Mouse (Mus musculus): Measurements from ENCODE around the gene Ush2a. TPM values are rescaled to one million over a fixed set of nuclear protein-coding genes. Genes with fewer than 3 reads are reported as not detected.

Gene Ush2a
- polyA plus RNA-seq, 1 experiment from 2014 or later: 0.13 TPM

- Histone ChIP-seq H3K4me1 (no peaks in the 10 kb centered on the region), H3K36me3 (no peaks in the 10 kb centered on the region), H3K4me3 (no peak overlapping the region), H3K4me2 (no peak overlapping the region), H3K27me3 (no peaks in the 10 kb centered on the region), H3K9me3 (no peaks in the 10 kb centered on the region), H3K27ac (no peak overlapping the region), H3K9ac (no peak overlapping the region)
- WGBS: 78% methylated on average over 7 of the region's 7 CpGs
- no peak for ATAC-seq (ENCODE audit: insufficient number of reproducible peaks, insufficient read depth, low FRiP score, low TSS enrichment, low read depth)
These were observed 51.5 kb downstream of the Ush2a start for GRCm38 (mm10) chr1:188313303-188313702.

- WGBS: 84% methylated on average over 5 of the region's 5 CpGs
- Histone ChIP-seq H3K9ac (no peak overlapping the region), H3K27me3 (no peaks in the 10 kb centered on the region; the same call in 1 of the 2 replicates), H3K27ac (no peak overlapping the region), H3K4me3 (no peak overlapping the region), H3K36me3 (no peaks in the 10 kb centered on the region), H3K4me2 (no peak overlapping the region), H3K4me1 (peaks cover 17% of the 10 kb centered on the region; the same call in 1 of the 2 replicates), H3K9me3 (no peaks in the 10 kb centered on the region)
- no peak for ATAC-seq (ENCODE audit: insufficient number of reproducible peaks, insufficient read depth, low FRiP score, low TSS enrichment, low read depth)
These were observed 54.8 kb downstream of the Ush2a start for GRCm38 (mm10) chr1:188316574-188316973.

DNA sequence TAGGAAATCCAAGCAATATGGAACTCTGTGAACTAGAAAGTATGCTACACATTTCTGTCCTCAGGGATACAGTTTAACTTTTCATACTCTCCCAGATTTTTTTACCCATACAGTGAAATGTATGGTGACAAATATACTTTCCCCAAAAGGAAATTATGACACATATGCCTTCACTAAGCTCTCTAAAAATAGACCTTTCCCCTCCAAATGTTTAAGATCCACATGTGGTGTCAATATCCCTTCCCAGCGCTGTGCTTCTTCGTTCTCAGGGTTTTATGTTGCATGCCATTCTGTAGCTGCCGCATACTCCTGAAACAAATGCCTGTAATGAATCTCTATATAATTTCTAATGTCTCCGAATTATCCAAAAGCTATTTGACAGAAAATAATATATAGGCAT lies 58.4 kb downstream of the Ush2a start:
- Histone ChIP-seq H3K4me2 (no peak overlapping the region), H3K27ac (no peak overlapping the region), H3K9me3 (no peaks in the 10 kb centered on the region), H3K36me3 (no peaks in the 10 kb centered on the region), H3K27me3 (no peaks in the 10 kb centered on the region; the same call in 1 of the 2 replicates), H3K9ac (no peak overlapping the region), H3K4me3 (no peak overlapping the region), H3K4me1 (peaks cover 17% of the 10 kb centered on the region; the same call in 1 of the 2 replicates)
- ATAC-seq (ENCODE audit: insufficient number of reproducible peaks, insufficient read depth, low FRiP score, low TSS enrichment, low read depth): no peak
- WGBS: 28% methylated on average over 4 of the region's 4 CpGs

DNA sequence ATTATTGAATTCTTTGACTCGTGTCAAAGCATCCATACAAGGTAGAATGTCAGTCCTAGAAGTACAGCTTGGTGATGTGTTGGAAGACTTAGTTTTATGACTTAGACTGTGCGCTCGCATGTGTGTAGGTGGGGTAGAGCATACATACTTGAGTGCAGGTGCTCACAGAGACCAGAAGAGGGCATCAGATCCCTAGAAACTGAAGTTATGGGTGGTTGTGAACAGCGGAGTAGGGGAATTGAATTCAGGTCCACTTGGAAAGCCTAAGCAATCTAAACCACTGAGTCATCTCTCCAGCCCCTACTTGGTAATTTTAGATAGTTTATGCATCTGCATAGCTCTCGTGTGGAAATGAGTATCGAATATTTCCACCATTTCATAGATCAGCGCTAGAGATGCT lies 59.7 kb downstream of the Ush2a start:
- no peak overlapping the region for H3K4me2 ChIP-seq
- H3K4me3 ChIP-seq: no peak overlapping the region
- peaks cover 17% of the 10 kb centered on the region; the same call in 1 of the 2 replicates for H3K4me1 ChIP-seq
- 81% methylated on average over 7 of the region's 7 CpGs for WGBS
- no peak overlapping the region for H3K27ac ChIP-seq
- no peaks in the 10 kb centered on the region for H3K9me3 ChIP-seq
- no peak overlapping the region for H3K9ac ChIP-seq
- no peaks in the 10 kb centered on the region; the same call in 1 of the 2 replicates for H3K27me3 ChIP-seq
- H3K36me3 ChIP-seq: no peaks in the 10 kb centered on the region
- ATAC-seq (ENCODE audit: insufficient number of reproducible peaks, insufficient read depth, low FRiP score, low TSS enrichment, low read depth): no peak

- Histone ChIP-seq H3K4me3 (no peak overlapping the region), H3K4me1 (no peaks in the 10 kb centered on the region), H3K27me3 (no peaks in the 10 kb centered on the region), H3K27ac (no peak overlapping the region), H3K9ac (no peak overlapping the region), H3K9me3 (no peaks in the 10 kb centered on the region), H3K36me3 (no peaks in the 10 kb centered on the region), H3K4me2 (no peak overlapping the region)
- 77% methylated on average over 2 of the region's 2 CpGs for WGBS
- no peak for ATAC-seq (ENCODE audit: insufficient number of reproducible peaks, insufficient read depth, low FRiP score, low TSS enrichment, low read depth)
These were observed 68.6 kb downstream of the Ush2a start for GRCm38 (mm10) chr1:188330406-188330805.

DNA sequence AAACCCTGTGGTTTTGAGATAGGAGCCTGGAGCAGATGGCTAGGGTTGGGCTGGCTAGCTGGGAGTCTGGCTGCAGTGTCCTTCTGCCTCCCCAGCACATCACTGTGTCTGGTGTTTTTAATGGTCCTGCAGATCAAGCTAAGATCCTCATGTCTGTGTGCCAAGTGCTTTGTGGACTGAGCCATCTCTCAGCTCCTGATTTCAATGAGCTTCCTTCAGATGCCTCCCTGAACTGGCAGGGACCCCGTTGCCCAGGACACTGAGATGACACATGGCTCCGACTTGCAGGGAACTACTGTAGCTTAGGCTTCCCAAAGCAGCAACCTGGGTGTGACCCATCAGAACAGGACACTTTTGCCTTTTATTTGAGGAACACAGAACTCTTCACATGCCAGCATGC lies 72.1 kb downstream of the Ush2a start:
- Histone ChIP-seq H3K36me3 (no peaks in the 10 kb centered on the region), H3K27ac (no peak overlapping the region), H3K9me3 (no peaks in the 10 kb centered on the region), H3K27me3 (no peaks in the 10 kb centered on the region), H3K4me2 (no peak overlapping the region), H3K4me3 (no peak overlapping the region), H3K9ac (no peak overlapping the region), H3K4me1 (no peaks in the 10 kb centered on the region)
- ATAC-seq (ENCODE audit: insufficient number of reproducible peaks, insufficient read depth, low FRiP score, low TSS enrichment, low read depth): no peak
- WGBS: 81% methylated on average over 2 of the region's 2 CpGs

- Histone ChIP-seq H3K4me3 (no peak overlapping the region), H3K4me1 (no peaks in the 10 kb centered on the region), H3K27ac (no peak overlapping the region), H3K4me2 (no peak overlapping the region), H3K27me3 (no peaks in the 10 kb centered on the region), H3K36me3 (no peaks in the 10 kb centered on the region), H3K9ac (no peak overlapping the region), H3K9me3 (no peaks in the 10 kb centered on the region)
- ATAC-seq (ENCODE audit: insufficient number of reproducible peaks, insufficient read depth, low FRiP score, low TSS enrichment, low read depth): no peak
- 42% methylated on average over 2 of the region's 2 CpGs for WGBS
These were observed 85.9 kb downstream of the Ush2a start for GRCm38 (mm10) chr1:188347762-188348161.

DNA sequence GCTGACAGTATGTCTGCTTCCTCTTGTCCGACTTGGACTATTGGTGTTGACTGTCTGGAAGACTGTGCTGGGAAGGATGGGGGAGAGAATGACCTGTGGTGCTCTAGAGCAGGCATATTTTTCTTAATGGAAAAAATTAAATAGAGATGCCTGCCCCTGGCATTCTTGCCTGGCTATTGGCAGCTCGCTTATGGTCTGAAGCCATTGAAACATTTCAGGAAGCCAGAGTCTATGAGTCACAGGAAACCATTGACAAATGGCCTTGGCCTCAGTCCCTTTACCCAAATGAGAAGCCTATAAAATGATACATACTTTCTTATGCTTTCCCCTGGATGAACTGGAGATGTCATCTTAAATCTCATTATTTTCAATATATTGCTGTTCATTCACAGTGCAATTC lies 92.9 kb downstream of the Ush2a start:
- no peak overlapping the region for H3K4me3 ChIP-seq
- H3K4me2 ChIP-seq: no peak overlapping the region
- H3K27me3 ChIP-seq: no peaks in the 10 kb centered on the region
- no peak for ATAC-seq (ENCODE audit: insufficient number of reproducible peaks, insufficient read depth, low FRiP score, low TSS enrichment, low read depth)
- 0 out of 2 replicates have a peak, but pooled peaks cover 3% of the 10 kb centered on the region for H3K9me3 ChIP-seq
- no peaks in the 10 kb centered on the region for H3K36me3 ChIP-seq
- H3K27ac ChIP-seq: no peak overlapping the region
- H3K9ac ChIP-seq: no peak overlapping the region
- 90% methylated on average over 2 of the region's 2 CpGs for WGBS
- H3K4me1 ChIP-seq: no peaks in the 10 kb centered on the region

- Histone ChIP-seq H3K27me3 (no peaks in the 10 kb centered on the region), H3K27ac (no peak overlapping the region), H3K4me1 (no peaks in the 10 kb centered on the region), H3K9ac (no peak overlapping the region), H3K4me2 (no peak overlapping the region), H3K9me3 (no peaks in the 10 kb centered on the region), H3K4me3 (no peak overlapping the region), H3K36me3 (no peaks in the 10 kb centered on the region)
- ATAC-seq (ENCODE audit: insufficient number of reproducible peaks, insufficient read depth, low FRiP score, low TSS enrichment, low read depth): no peak
- 87% methylated on average over 3 of the region's 3 CpGs for whole genome bisulfite sequencing
These were observed 101.7 kb downstream of the Ush2a start for GRCm38 (mm10) chr1:188363548-188363947.

DNA sequence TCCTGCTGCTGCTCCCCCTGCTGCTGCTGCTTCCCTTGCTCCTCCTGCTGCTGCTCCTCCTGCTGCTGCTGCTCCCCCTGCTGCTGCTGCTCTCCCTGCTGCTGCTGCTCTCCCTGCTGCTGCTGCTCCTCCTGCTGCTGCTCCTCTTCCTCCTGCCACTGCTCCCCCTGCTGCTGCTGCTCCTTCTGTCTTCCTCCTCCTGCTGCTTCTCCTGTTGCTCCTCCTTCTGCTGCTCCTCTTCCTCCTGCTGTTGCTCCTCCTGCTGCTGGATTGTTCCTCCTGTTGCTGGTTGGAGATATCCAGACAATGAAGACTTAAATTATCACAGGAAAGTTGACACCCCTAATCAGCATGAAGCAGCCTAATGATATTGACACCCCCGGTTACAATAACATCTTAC lies 123.4 kb downstream of the Ush2a start:
- WGBS: 75% methylated on average over 1 of the region's 1 CpGs
- no peak overlapping the region for H3K9ac ChIP-seq
- no peak overlapping the region for H3K27ac ChIP-seq
- H3K4me1 ChIP-seq: no peaks in the 10 kb centered on the region
- peaks cover 3% of the 10 kb centered on the region; the same call in 1 of the 2 replicates for H3K27me3 ChIP-seq
- ATAC-seq (ENCODE audit: insufficient number of reproducible peaks, insufficient read depth, low FRiP score, low TSS enrichment, low read depth): no peak
- H3K36me3 ChIP-seq: no peaks in the 10 kb centered on the region
- no peaks in the 10 kb centered on the region for H3K9me3 ChIP-seq
- H3K4me2 ChIP-seq: no peak overlapping the region
- H3K4me3 ChIP-seq: no peak overlapping the region

DNA sequence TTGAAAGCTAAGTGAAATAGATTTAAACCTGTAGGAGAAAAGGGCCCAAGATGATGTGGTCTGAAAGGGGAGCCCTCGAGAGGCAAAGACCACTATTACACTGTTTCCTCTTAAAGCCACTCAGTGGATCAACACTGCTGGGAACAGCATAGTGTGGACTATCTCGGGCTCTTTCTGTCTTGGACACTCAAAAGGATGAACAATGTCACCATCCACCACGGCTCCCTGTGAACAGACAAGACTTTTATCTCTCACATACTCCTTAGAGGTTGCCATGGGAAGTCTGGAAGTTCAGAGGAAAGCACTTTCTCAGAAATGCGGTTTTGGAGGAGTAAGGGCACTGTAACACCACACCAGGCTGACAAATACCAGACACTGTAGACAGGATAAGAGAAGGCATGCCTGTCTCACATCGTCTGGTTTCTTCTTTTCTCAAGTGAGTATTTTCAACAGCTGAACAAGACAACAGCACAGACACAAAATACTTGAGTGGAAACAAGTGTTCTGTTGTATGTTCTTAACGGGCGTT lies 124.0 kb downstream of the Ush2a start:
- no peak overlapping the region for H3K4me2 ChIP-seq
- peaks cover 3% of the 10 kb centered on the region; the same call in 1 of the 2 replicates for H3K27me3 ChIP-seq
- no peaks in the 10 kb centered on the region for H3K9me3 ChIP-seq
- ATAC-seq (ENCODE audit: insufficient number of reproducible peaks, insufficient read depth, low FRiP score, low TSS enrichment, low read depth): no peak
- no peaks in the 10 kb centered on the region for H3K36me3 ChIP-seq
- no peak overlapping the region for H3K4me3 ChIP-seq
- H3K4me1 ChIP-seq: no peaks in the 10 kb centered on the region
- H3K9ac ChIP-seq: no peak overlapping the region
- 60% methylated on average over 7 of the region's 7 CpGs for WGBS
- H3K27ac ChIP-seq: no peak overlapping the region

- Histone ChIP-seq H3K4me2 (no peak overlapping the region), H3K9ac (no peak overlapping the region), H3K4me1 (no peaks in the 10 kb centered on the region), H3K36me3 (no peaks in the 10 kb centered on the region), H3K4me3 (no peak overlapping the region), H3K27ac (no peak overlapping the region), H3K9me3 (no peaks in the 10 kb centered on the region), H3K27me3 (peaks cover 3% of the 10 kb centered on the region; the same call in 1 of the 2 replicates)
- no peak for ATAC-seq (ENCODE audit: insufficient number of reproducible peaks, insufficient read depth, low FRiP score, low TSS enrichment, low read depth)
- 82% methylated on average over 3 of the region's 3 CpGs for WGBS
These were observed 125.5 kb downstream of the Ush2a start for GRCm38 (mm10) chr1:188387321-188387720.
